Mouse (Mus musculus) macrophage (primary cell): ENCODE data around the gene Wnt3a. TPM values are rescaled to one million over a fixed set of nuclear protein-coding genes. Genes with fewer than 3 reads are reported as not detected.

Experiments used
- H3K27ac ChIP-seq: fragments of 350-480 bp; formaldehyde crosslinking; 2 replicates; pipeline ENCODE4 v1.9.0; 2021
- H3K36me3 ChIP-seq: fragments of 350-480 bp; formaldehyde crosslinking; 2 replicates; pipeline ENCODE4 v1.9.0; 2021; ENCODE audit errors: inconsistent target
- H3K4me3 ChIP-seq: fragments of 350-480 bp; formaldehyde crosslinking; 2 replicates; pipeline ENCODE4 v1.9.0; 2021; ENCODE audit errors: inconsistent target
- H3K79me2 ChIP-seq: fragments of 350-480 bp; formaldehyde crosslinking; 2 replicates; pipeline ENCODE4 v1.9.0; 2021; ENCODE audit errors: inconsistent target
- WGBS: methylation state at CpG from one replicate; pipeline ENCODE4 v1.1.7; 2026; ENCODE audit warnings: inconsistent platforms; ENCODE audit not compliant: missing documents; 5-methylcytosine and 5-hydroxymethylcytosine counted together
- polyA plus RNA-seq: library from polyadenylated mRNA; stranded (reverse); fragments of 250-400 nt; gene quantifications from 3 replicates; pipeline ENCODE4 v1.2.4, GENCODE M21; 2018; ENCODE audit warnings: inconsistent platforms
- total RNA-seq, 78 experiments: library from RNA; depleted of rRNA; stranded (reverse); fragments of 250-400 nt; gene quantifications; 1 replicate in 9 of 78; 2 replicates in 24 of 78; 3 replicates in 43 of 78; 4 replicates in 2 of 78; pipeline ENCODE4 v1.2.4; 2018; ENCODE audit warnings: inconsistent platforms in 56 of 78

Gene Wnt3a
- total RNA-seq (2018; cell fraction: chromatin; rRNA removed), result not detected
- not detected for total RNA-seq (2018; cell fraction: cytosol; rRNA removed)
- not detected for total RNA-seq (2018; cell fraction: nucleus; rRNA removed)
- polyA plus RNA-seq, result not detected in 3 replicates

DNA sequence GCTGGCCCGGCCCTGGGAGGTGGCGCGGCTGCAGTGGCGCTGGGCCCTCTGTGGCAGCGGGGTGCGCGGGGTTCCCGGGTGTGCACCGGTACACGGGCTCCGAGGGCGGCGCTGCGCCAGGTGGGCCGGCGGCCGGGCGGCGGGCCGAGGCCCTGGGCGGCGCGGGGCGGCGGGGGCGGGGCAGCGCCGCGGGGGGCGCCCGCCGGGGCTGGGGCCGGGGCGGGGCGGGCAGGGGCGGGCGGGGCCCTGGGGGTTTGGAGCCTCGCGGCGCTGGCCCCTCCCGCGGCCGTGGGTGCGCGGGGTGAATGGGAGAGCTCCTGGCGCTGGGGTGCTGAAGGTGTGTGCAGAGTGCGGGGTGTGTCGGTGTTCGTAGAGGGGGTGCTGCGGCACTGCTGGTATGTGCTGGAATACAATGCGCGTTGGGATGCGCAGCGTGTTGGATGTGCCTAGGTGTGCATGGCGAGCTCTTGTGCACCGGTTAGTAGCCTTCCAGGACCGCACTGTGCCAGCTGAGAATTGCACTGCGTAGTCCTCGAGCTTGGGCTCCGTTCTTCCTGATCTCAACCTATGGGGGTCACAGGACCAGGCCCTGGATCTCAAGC is at the start of gene Wnt3a:
TSS of gene Wnt3a (minus strand) at position 51 of the 602 bp plus-strand sequence.
- H3K79me2 ChIP-seq, result no peaks in the 10 kb centered on the region
- no peak within 1 kb of the TSS for H3K4me3 ChIP-seq
- no peaks in the 10 kb centered on the region for H3K36me3 ChIP-seq
- 4% methylated on average over 30 of the region's 60 CpGs for WGBS
- H3K27ac ChIP-seq, result no peak within 1 kb of the TSS

DNA sequence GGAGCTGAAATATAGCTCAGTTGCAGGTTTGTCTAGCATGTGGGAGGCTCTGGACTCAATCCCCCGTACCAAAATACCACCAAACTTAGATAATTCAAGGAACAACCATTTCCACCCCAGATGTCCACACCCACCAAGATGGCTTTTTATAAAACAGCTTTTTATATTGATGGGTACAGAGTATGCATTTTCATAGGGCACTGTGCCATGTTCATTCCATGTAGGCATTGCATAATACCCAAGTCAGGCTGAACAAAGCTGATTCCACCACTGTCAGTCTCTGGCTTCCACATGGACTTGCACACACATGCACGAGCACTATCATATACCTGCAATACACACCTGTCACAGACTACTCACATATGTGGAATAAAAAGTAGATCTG is 48.2 kb upstream of the Wnt3a start:
- WGBS, result 95% methylated on average over 2 of the region's 2 CpGs
- Histone ChIP-seq H3K4me3 (no peak overlapping the region), H3K79me2 (no peaks in the 10 kb centered on the region), H3K27ac (no peak overlapping the region), H3K36me3 (no peaks in the 10 kb centered on the region)

DNA sequence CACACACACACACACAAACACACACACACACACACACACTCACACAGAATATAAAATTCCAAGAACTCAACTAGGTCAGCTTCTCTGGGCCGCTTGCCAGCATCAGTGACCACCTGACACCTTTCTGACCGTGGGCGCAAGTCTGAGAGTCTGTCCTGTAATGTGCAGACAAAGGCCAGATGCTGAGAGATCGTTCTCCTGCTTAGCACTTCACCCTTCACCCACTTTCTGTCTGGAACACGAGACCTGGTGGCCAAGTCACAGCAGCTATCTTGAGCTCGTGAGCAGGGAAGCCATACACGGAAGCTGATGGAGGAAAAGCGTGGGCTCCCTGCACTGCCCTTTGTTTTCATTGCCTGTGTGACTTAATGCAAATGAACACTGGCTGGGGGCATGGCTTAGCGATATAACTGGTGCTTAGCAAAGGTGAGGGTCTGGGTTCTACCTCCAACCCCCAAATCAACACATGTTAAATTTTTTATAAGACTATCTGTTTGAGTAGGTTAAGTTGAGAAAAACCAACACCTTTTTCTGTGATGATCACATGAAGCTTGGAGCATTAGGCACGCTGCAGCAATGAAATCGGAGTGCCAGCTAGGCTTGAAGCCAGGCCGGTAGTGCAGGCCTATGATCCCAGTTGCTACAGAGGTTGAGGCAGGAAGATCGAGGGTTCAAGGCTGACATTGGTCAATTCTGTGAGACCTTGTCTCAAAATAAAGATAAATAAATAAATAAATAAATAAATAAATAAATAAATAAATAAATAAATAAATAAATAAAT is 47.6 kb upstream of the Wnt3a start:
- Histone ChIP-seq H3K79me2 (no peaks in the 10 kb centered on the region), H3K27ac (no peak overlapping the region), H3K4me3 (no peak overlapping the region), H3K36me3 (no peaks in the 10 kb centered on the region)
- WGBS, result 92% methylated on average over 13 of the region's 13 CpGs

DNA sequence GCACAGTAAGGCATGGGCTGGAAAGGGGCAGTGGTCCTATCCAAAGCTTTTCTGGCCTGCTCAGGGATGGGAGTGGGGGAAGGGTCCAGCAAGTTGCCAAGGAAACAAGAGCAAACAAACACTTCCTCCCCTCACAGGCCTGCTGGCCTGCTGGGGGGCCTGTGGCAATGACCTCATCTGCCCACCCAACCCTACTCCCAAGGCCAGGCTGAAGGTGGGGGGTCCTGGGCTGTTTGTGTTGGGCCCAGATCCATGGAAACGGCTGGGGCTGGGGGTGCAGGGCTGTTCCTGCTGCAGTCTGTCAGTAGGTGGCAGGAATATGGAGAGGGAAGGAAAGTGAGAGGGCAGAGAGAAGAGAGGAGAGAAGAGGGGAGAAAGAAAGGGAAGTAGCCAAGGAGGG is 45.8 kb upstream of the Wnt3a start:
- Histone ChIP-seq H3K27ac (no peak overlapping the region), H3K4me3 (no peak overlapping the region), H3K36me3 (no peaks in the 10 kb centered on the region), H3K79me2 (no peaks in the 10 kb centered on the region)
- WGBS, result 82% methylated on average over 1 of the region's 1 CpGs

DNA sequence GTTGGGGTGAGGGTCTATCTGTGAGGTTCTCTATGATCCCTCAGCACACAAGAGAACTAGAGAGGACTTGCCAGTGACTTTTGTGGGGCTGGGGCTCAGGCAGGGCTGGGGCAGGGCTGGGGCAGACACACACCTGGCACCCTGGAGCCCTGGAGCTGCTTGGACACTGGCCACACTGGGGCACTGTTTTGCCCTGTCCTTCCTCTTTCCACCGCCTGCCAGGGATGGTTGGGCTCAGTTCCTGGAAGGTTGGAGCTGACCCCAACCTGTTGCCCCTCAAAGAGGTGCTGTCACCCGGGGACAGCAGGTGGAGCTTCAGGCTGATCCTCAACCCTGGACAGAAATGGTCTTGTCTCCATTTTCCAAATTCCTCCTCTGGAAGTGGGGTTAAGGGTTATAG is 45.4 kb upstream of the Wnt3a start:
- Histone ChIP-seq H3K36me3 (no peaks in the 10 kb centered on the region), H3K27ac (no peak overlapping the region), H3K4me3 (no peak overlapping the region), H3K79me2 (no peaks in the 10 kb centered on the region)
- WGBS, result 48% methylated on average over 2 of the region's 2 CpGs

DNA sequence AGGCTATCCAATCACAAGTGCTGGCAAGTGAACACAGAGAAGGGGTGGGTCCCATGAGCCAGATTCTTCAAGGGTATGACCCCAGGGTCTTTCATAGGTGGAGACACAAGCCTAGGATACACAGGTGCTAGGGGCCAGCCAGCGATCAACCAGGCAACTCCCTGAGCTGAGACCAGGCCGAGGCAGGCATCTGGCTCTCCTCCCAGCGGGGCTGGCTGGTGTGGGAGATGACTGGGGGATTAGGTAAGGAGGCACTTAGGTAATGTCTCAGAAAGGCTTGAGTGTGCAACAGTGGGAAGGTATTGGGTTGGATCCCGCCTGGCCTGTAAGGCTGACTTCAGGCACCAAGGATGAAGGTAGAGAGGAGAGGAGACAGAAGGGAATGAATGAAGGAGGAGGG is 44.6 kb upstream of the Wnt3a start:
- Histone ChIP-seq H3K36me3 (no peaks in the 10 kb centered on the region), H3K4me3 (no peak overlapping the region), H3K27ac (no peak overlapping the region), H3K79me2 (no peaks in the 10 kb centered on the region)
- 93% methylated on average over 4 of the region's 4 CpGs for WGBS

DNA sequence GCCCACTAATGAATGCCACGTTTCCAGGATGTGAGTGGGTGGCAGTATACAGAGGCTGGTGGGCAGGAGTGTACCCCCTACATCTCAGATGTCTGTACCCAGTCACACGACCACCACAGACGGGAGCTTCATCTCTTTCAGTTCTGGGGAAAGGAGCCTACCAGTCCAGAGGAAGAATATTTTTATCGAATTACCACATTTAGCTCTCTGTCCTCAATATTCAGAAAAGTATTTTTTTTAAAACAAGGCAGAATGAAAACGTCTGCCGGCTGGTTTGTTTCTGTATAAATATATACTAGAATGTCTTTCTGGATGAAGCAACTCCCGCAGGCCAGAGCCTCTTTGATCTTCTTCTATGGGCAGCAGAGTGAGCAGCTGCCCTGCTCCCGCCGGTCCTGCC is 42.4 kb upstream of the Wnt3a start:
- 73% methylated on average over 9 of the region's 9 CpGs for WGBS
- no peaks in the 10 kb centered on the region for H3K79me2 ChIP-seq
- H3K27ac ChIP-seq, result no peak overlapping the region
- no peak overlapping the region for H3K4me3 ChIP-seq
- no peaks in the 10 kb centered on the region for H3K36me3 ChIP-seq

DNA sequence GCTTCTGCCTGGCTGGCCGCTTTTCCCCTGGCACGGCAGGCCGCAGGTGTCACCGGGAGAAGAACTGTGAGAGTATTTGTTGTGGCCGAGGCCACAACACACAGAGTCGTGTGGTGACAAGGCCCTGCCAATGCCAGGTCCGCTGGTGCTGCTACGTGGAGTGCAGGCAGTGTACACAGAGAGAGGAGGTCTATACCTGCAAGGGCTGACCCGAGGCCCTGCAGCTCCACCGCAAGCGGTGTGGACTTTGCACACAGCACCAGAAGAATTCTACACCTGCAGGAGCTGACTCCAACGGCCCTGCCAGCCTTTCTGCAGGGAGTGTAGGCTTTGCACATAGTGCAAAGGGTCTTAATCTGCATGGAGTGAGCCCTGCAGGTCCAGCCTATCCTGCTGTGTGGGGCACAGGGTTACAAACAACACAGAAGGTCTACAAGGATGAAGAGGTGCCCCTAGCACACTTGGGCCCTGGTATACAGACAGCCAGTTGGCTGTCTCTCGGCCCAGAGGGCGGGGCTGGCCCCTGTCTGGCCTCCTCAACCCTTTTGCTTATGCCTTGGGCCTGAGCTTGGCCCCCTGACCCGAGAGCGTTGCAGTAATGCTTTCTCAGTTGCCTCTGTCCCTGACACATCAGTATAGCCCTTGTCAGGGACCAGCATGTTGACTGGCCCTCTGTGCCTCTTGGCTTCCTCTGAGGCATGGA is 40.8 kb upstream of the Wnt3a start:
- no peaks in the 10 kb centered on the region for H3K79me2 ChIP-seq
- no peak overlapping the region for H3K27ac ChIP-seq
- 93% methylated on average over 16 of the region's 16 CpGs for WGBS
- no peak overlapping the region for H3K4me3 ChIP-seq
- no peaks in the 10 kb centered on the region for H3K36me3 ChIP-seq

DNA sequence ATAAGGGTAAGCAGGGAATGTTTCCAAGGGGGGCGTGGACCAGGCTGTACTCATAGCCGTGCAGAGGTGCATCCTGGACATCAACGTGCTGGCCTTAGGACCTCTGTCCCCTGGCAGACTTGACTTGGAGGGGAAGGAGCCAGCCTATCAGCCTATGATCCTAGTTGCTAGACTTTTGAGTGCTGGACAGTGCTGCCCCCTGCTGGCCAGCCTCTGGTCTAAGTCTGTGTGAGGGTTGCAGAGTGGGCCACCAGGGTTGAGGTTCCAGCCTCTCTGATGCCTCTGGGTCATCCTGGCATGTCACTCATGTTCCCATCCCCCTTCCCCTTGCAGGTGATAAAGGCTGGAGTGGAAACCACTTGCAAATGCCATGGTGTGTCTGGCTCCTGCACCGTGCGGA is 40.0 kb upstream of the Wnt3a start:
- Histone ChIP-seq H3K79me2 (no peaks in the 10 kb centered on the region), H3K4me3 (no peak overlapping the region), H3K27ac (no peak overlapping the region), H3K36me3 (no peaks in the 10 kb centered on the region)
- 63% methylated on average over 5 of the region's 5 CpGs for WGBS

DNA sequence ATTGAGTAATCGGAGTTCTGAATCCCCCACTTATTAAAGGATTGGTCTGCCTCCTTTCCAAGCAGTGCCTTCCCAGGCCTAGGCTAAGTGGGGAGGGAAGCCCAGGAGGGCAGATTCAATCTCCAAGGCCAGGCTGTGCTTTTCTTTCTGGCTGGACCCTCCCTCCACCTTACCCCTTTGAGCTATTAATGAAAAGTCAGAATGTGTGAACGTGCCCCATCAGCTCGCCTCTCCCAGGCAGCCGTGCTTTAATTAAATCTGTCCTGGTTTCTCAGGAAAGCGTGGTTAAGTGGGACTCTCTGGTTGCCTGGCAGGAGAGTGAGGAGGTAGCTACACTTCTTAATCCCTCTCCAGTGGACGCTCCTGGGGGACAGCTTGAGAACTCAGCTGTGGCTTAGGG is 39.1 kb upstream of the Wnt3a start:
- WGBS, result 93% methylated on average over 6 of the region's 6 CpGs
- no peaks in the 10 kb centered on the region for H3K79me2 ChIP-seq
- H3K27ac ChIP-seq, result no peak overlapping the region
- no peak overlapping the region for H3K4me3 ChIP-seq
- H3K36me3 ChIP-seq, result no peaks in the 10 kb centered on the region

DNA sequence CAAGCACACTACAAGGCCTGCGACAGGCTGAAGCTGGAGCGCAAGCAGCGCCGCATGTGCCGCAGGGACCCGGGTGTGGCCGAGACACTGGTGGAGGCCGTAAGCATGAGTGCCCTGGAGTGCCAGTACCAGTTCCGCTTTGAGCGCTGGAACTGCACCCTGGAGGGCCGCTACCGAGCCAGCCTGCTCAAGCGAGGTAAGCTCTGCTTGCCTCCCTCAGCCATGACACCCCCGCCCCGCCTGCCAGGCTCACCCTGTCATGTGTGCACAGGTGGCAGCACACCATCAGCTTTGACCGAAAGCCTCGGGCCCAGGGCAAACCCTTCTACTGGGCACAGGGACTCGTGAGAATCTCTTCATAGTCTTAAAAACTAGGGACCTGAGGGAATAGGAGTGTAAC is 37.1 kb upstream of the Wnt3a start:
- H3K4me3 ChIP-seq, result no peak overlapping the region
- H3K79me2 ChIP-seq, result no peaks in the 10 kb centered on the region
- no peaks in the 10 kb centered on the region for H3K36me3 ChIP-seq
- WGBS, result 92% methylated on average over 14 of the region's 18 CpGs
- H3K27ac ChIP-seq, result no peak overlapping the region

DNA sequence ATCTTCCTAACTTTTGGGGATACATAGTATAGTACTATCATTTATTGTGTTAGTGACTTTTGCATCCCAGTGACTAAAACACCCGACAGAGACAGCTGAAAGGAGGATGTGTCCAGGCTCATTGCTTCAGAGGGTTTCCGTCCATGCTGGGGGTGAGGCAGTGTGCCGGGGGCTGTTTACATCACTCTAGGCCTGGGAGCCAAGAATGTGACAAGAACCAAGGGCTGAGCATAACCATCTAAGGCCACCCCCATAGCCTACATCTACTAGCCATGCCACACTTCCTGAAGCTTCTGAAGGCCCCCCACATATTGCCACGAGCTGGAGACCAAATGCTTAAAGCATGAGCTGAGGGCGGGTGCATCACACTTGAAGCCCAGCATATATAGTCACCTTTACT is 34.2 kb upstream of the Wnt3a start:
- 78% methylated on average over 5 of the region's 5 CpGs for WGBS
- H3K4me3 ChIP-seq, result no peak overlapping the region
- H3K36me3 ChIP-seq, result no peaks in the 10 kb centered on the region
- no peak overlapping the region for H3K27ac ChIP-seq
- no peaks in the 10 kb centered on the region for H3K79me2 ChIP-seq

DNA sequence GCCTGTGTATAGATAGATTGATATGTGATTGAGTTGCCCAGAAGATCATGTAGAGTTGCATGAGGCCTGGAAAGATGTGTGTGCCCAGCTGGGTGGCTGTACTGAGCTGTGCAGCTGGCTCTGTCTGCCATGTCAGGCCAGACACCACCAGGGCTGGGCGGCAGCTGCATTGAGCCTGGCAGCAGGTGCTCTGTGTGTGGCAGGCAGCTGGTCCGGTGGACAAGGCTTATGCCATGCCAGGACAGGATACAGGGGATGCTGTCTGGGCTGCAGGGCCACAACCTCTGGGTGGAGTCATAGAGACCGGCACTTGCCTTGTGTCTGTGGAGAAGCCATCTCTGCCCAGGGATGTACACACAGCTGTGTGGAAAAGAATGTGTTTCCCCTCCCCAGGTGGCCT is 32.4 kb upstream of the Wnt3a start:
- Histone ChIP-seq H3K36me3 (no peaks in the 10 kb centered on the region), H3K27ac (no peak overlapping the region), H3K79me2 (no peaks in the 10 kb centered on the region), H3K4me3 (no peak overlapping the region)
- 85% methylated on average over 3 of the region's 3 CpGs for WGBS

DNA sequence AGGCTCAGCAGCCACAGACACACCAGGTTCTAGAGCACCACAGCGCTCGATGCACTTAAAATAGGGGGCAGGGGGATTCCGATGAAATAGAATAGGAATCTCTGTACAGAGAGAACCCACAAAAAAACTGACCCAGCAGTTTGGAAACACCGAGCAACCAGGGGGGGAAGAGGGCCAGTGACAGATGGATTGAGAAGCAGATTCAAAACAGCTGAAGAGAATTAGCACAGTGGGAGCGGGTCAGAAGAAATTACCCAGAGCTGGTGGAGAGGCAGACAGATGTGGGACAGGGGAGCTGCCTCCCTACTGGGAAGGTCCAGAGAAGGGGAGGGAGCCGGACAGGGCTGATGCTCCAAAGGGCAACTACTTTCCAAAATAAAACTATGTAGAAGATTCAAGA is 26.0 kb upstream of the Wnt3a start:
- Histone ChIP-seq H3K79me2 (no peaks in the 10 kb centered on the region), H3K4me3 (no peak overlapping the region), H3K36me3 (no peaks in the 10 kb centered on the region), H3K27ac (no peak overlapping the region)
- WGBS, result 92% methylated on average over 6 of the region's 6 CpGs

DNA sequence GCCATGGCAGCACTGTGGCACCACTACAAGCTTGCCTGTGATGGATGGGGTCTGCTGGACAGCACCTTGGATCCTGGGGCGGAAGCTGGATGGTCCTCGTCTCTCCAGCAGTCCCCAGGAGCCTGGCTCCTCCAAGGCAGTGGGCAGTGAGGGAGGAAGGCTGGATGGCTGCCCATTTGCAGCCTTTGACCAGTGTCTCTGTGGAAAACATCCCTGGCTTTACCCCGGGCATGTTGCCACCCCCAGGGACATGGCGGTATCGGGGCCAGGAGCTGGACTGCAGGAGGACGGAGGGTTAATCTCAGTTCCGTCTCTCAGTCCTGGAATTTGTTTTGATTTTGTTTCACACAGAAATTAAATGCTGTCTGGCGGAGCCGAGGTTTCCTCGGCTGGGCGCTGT is 23.4 kb upstream of the Wnt3a start:
- Histone ChIP-seq H3K79me2 (no peaks in the 10 kb centered on the region), H3K27ac (no peak overlapping the region), H3K36me3 (no peaks in the 10 kb centered on the region), H3K4me3 (no peak overlapping the region)
- WGBS, result 77% methylated on average over 11 of the region's 11 CpGs
